Mouse (Mus musculus) small intestine, adult 2 months (tissue): ENCODE results near the gene Tjp1. TPM values are rescaled to one million over a fixed set of nuclear protein-coding genes. Genes with fewer than 3 reads are reported as not detected.

Experiments used
- H3K27ac ChIP-seq: fragments of 200-500 bp; 2 replicates; pipeline ENCODE4 v1.5.1; 2012; ENCODE audit warnings: low read depth, low read length, control low read depth, inconsistent platforms; ENCODE audit not compliant: insufficient read depth
- H3K27me3 ChIP-seq: fragments of 200-500 bp; 2 replicates; pipeline ENCODE4 v1.6.1; 2012; ENCODE audit warnings: mild to moderate bottlenecking, moderate library complexity, low read length, inconsistent platforms; ENCODE audit not compliant: control insufficient read depth, insufficient read depth
- H3K36me3 ChIP-seq: fragments of 200-500 bp; 2 replicates; pipeline ENCODE4 v1.6.1; 2012; ENCODE audit warnings: mild to moderate bottlenecking, low read length, control low read depth, inconsistent platforms; ENCODE audit not compliant: control insufficient read depth, insufficient read depth
- H3K4me1 ChIP-seq: fragments of 200-500 bp; 2 replicates; pipeline ENCODE4 v1.6.1; 2012; ENCODE audit warnings: low read length, inconsistent platforms, mixed read lengths; ENCODE audit not compliant: control insufficient read depth, insufficient read depth, insufficient read length
- H3K4me3 ChIP-seq: fragments of 200-500 bp; 2 replicates; pipeline ENCODE4 v1.5.1; 2012; ENCODE audit warnings: low read depth, mild to moderate bottlenecking, control low read depth, inconsistent platforms, low read length, moderate library complexity
- CTCF ChIP-seq: fragments of 200-500 bp; IDR thresholded peaks from 2 replicates; pipeline ENCODE4 v1.5.1; 2012; ENCODE audit warnings: low read depth, mild to moderate bottlenecking, control low read depth, inconsistent platforms, low read length, moderate library complexity, mixed read lengths; ENCODE audit not compliant: insufficient replicate concordance, insufficient read length; ENCODE audit errors: extremely low read depth
- POLR2A ChIP-seq: fragments of 200-500 bp; IDR thresholded peaks from 2 replicates; pipeline ENCODE4 v1.6.1; 2012; ENCODE audit warnings: low read depth, mild to moderate bottlenecking, control low read depth, inconsistent platforms, low read length, moderate library complexity
- WGBS: fragments of 180-500 bp; shearing (Covaris S2); methylation state at CpG from one replicate; pipeline ENCODE4 v1.1.7; 2018; 5-methylcytosine and 5-hydroxymethylcytosine counted together
- polyA plus RNA-seq: library from polyadenylated mRNA; depleted of rRNA; stranded (reverse); fragments of >200 nt; gene quantifications from 2 replicates; pipeline ENCODE4 v1.2.3, GENCODE M21; 2012

The Tjp1 gene
- polyA plus RNA-seq, 1 experiment: 13.2 TPM

DNA sequence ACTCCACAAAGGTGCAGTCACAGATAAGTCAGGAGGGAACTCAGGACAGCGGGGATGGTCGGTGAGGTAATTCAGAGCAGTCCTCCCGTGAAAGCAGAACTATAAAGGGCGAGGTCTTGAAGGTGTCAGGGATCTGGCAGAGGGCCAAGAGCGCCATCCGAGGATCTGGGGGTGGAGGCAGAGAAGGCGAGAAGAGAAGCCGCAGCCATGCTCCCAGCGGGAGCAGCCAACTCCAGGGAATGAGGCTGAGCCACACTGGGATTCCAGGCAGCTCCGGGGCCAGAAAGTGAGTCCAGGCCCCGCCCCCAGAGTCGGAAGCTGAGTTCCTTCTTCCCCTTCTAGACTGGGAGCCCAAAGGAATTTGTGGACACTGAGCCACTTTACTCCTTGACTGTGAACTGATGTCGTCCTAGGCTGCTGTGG is 41.3 kb downstream of the Tjp1 start:
- H3K36me3 ChIP-seq: no peaks in the 10 kb centered on the region
- H3K27ac ChIP-seq: peak overlapping the region; percentile 82
- peak; percentile 39; the same call in 1 of the 2 replicates for TF ChIP-seq POLR2A
- TF ChIP-seq CTCF: no peak
- peak overlapping the region; percentile 28 for H3K4me3 ChIP-seq
- 5% methylated on average over 13 of the region's 13 CpGs for WGBS
- no peaks in the 10 kb centered on the region for H3K27me3 ChIP-seq
- H3K4me1 ChIP-seq: peaks cover 24% of the 10 kb centered on the region

DNA sequence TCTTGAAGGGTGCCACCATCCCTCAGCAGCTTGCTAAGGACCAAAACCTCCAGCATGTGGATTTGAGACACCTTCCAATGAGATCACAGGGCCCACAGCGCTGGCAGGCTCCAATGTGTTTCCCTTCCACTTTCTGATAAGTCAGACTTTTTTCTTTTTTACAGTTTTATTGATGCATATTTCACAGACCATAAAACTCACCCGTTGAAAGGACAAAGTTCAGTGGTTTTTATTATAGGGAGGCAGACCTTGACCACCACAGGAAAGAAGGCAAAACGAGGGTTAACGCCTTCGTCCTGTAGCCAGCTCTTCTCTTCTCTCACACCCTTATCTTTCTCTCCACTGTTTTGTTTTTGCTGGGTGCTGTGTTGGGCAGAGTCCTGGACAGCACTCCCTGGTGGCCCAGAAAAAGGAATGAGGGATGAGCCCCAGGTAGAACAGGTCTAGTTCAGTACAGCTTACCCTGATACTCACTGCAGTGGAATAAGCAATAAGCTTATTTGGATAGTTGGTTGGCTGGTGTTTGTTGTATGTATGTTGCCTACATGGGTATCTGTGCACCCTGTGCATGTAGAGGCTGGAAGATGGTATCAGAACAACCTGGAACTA is 43.3 kb downstream of the Tjp1 start:
- peaks cover 24% of the 10 kb centered on the region for H3K4me1 ChIP-seq
- peak; percentile 27; the same call in 1 of the 2 replicates for TF ChIP-seq CTCF
- no peak for TF ChIP-seq POLR2A
- 21% methylated on average over 5 of the region's 5 CpGs for WGBS
- no peak overlapping the region for H3K4me3 ChIP-seq
- peak overlapping the region; percentile 76 for H3K27ac ChIP-seq
- no peaks in the 10 kb centered on the region for H3K27me3 ChIP-seq
- H3K36me3 ChIP-seq: no peaks in the 10 kb centered on the region

DNA sequence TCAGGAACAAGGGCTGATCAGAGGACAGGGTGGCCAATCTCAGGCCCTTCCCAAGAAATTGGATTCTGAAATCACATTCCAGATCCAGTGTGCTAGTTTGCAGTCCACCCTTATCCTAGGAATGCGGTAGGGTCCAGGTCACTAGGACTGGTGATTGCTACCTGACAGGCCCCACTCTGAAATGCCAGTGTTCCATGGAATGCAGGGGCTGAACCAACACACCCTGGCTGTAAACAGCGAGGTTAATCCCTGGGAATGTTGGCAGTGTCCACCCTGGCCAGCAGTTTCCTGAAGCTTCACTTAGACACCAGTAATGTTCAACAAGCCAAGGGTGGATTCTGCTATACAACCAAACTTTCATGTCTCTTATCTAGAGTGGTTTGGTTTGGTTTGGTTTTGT is 45.4 kb downstream of the Tjp1 start:
- 67% methylated on average over 2 of the region's 2 CpGs for WGBS
- Histone ChIP-seq H3K4me3 (no peak overlapping the region), H3K27ac (no peak overlapping the region), H3K27me3 (no peaks in the 10 kb centered on the region), H3K4me1 (peaks cover 24% of the 10 kb centered on the region), H3K36me3 (no peaks in the 10 kb centered on the region)
- TF ChIP-seq CTCF: no peak
- TF ChIP-seq POLR2A: no peak

DNA sequence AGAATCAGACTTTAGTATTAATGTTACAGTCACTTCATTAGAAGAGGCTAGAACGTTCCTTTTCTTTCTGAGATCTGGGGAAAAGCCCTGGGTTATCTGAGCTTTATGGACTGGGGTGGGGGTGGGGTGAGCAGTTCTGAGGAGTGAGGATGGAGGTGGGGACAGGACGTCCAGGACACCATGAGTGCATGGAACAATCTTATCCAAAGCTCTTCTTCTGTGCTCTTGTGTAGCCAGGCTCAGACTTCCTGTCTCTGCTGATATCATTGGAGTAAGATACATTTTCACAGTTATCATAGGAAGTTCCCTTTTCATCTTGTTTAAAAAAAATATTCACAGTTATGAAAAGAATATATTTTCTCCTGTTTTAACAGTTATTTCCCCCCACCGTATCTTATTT is 55.5 kb downstream of the Tjp1 start:
- no peak for TF ChIP-seq CTCF
- no peak for TF ChIP-seq POLR2A
- peaks cover 16% of the 10 kb centered on the region; the same call in 1 of the 2 replicates for H3K4me1 ChIP-seq
- H3K27me3 ChIP-seq: no peaks in the 10 kb centered on the region
- no peak overlapping the region for H3K4me3 ChIP-seq
- H3K27ac ChIP-seq: no peak overlapping the region
- no peaks in the 10 kb centered on the region for H3K36me3 ChIP-seq
- 84% methylated on average over 3 of the region's 3 CpGs for WGBS

DNA sequence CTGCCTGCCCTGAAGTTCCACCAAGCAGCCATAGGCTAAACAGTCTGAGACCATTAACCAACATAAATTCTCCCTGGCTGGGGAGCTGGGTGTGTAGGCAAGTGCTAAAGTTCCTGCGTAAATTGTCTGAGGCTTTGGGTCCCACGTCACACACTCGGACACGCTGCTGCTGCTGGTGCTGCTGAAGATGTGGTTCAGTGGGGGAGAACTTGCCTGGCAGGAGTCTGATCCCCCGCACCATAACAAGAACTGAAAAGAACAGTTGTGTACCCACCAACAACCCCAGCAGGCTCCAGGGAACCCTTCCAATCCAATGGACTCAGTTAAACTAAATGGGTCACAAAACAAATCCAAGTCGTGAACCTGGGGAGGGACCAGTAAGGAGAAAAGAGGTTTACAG is 56.2 kb downstream of the Tjp1 start:
- 91% methylated on average over 6 of the region's 6 CpGs for WGBS
- no peak for TF ChIP-seq CTCF
- no peak for TF ChIP-seq POLR2A
- no peaks in the 10 kb centered on the region for H3K27me3 ChIP-seq
- H3K36me3 ChIP-seq: no peaks in the 10 kb centered on the region
- peaks cover 21% of the 10 kb centered on the region for H3K4me1 ChIP-seq
- no peak overlapping the region for H3K4me3 ChIP-seq
- no peak overlapping the region for H3K27ac ChIP-seq

DNA sequence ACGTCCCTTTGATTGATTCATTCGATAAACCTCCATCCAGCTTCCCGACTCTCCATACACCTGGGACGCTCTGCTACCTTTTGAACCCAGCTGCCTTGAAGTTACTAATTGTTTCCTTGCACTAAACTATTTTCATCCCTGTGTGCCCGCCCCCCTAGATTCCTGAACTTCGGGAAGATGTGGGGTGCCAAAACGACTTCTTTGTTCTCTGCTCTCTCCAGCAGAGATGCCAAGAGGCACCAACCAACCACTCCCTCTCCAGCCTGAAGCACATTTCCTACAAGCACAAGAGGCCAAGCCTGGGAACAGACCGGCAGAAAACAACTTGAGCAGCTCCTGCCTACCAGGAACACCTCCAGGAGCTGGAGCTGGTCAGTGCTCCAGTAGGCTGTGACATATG is 57.4 kb downstream of the Tjp1 start:
- TF ChIP-seq POLR2A (no peak), CTCF (no peak)
- Histone ChIP-seq H3K4me3 (no peak overlapping the region), H3K36me3 (no peaks in the 10 kb centered on the region), H3K27me3 (no peaks in the 10 kb centered on the region), H3K4me1 (peaks cover 25% of the 10 kb centered on the region), H3K27ac (peak overlapping the region; percentile 92)
- WGBS: 17% methylated on average over 8 of the region's 8 CpGs

DNA sequence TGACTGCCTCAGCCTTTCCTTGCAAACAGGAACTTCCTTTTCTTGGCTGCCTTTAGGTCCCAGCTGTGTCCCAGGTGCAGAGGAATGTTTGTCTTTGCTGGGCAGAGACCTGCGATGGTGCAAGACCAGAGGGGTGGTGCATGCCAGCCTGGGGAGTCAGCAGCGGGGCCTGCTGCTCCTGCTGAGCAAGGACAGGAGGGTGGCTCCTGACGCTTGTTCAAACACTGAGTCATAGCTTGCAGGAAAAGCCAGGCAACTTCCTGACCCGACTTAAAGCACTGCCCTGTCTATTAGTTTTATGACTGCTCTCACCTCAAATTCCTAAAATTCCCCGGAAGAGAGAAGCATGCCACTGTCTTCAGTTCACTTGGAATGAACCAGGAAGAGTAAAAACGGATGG is 57.9 kb downstream of the Tjp1 start:
- no peak for TF ChIP-seq POLR2A
- no peak for TF ChIP-seq CTCF
- Histone ChIP-seq H3K27me3 (no peaks in the 10 kb centered on the region), H3K4me3 (no peak overlapping the region), H3K36me3 (no peaks in the 10 kb centered on the region), H3K4me1 (peaks cover 25% of the 10 kb centered on the region), H3K27ac (peak overlapping the region; percentile 92)
- 4% methylated on average over 6 of the region's 6 CpGs for WGBS
